Mouse (Mus musculus): ENCODE results near the gene Fam47e. TPM values are rescaled to one million over a fixed set of nuclear protein-coding genes. Genes with fewer than 3 reads are reported as not detected.
A peak's percentile ranks its signal among the peaks of the same experiment; 100 is the strongest.
"Not testable (repeated sequence)": the region's sequence is repeated elsewhere in the genome, so short reads cannot be mapped to it uniquely, and the experiment has no call there.

Fam47e gene
- 6.2 and 9.1 TPM in 2 replicates for polyA plus RNA-seq (2012; rRNA removed)

DNA sequence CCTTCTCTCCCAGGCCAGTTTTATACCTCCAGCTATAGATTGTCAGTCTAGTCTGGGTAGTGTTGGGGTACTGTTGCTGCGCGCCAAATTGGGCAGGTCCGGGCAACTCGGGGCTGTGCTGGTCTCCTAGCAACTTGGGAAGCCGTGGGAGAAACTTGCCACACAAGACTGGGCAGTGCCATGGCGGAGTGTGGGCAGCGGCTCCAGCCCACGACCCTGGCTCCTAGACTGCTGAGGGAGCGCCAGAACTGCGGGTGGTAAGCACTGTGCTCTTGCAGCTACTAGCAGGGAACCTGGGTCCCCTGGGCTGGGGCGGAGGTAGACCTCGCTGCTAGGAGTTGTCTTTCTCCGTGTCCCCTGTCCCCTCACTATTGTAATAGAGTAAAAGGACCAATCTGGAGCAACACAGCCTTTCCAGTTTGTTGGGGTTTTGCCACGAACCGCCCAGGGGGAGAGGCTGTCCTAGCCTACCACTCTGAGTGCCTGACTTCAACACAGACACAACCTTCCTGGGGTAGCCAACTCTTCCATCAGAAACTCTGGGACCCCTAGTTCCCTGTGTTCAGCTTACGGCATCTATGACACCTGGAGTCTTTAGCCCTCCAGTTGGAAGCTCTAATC lies at the start of gene Fam47e:
Fam47e (plus strand) TSS at position 179 of the 621 bp plus-strand sequence.
- H3K4me3 ChIP-seq (replicated peaks; ENCODE audit: extremely low read depth, low read depth, low read length), result peak within 1 kb of the TSS; percentile 29
- WGBS, result 60% methylated on average over 16 of the region's 16 CpGs
- DNase-seq, result no peak
- TF ChIP-seq CTCF (IDR thresholded peaks at IDR 0.05; ENCODE audit: insufficient read depth, low read length) (no peak), POLR2A (IDR thresholded peaks at IDR 0.05; ENCODE audit: borderline replicate concordance, extremely low read depth, low read depth, low read length) (no peak)
- H3K4me1 ChIP-seq (ENCODE audit: control insufficient read depth, insufficient read depth, low read length), result no peaks in the 10 kb centered on the region

DNA sequence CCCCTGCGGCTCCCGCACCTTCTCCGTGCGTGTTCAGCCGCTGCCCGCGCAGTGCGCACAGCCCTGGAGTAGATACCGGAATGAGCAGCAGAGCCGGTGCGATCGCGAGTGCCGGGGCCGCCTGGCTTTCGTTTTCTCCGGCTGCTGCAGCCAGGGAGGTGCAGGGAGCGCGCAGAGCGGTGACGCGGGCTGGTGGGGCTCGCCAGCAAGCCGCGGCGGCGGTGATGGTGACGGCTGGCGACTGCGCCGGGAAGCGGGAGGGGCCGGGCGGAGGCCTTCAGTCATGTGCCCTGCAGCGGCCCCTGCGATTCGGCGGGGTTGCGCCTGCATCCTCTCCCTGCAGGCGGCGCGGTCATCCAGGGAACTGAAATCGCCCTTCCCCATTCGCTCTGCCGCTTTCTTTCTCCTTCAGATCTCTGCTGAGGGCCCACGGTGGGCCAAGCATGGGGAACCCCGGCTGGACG lies 49.4 kb upstream of the Fam47e start:
- peak; percentile 95 for DNase-seq
- Histone ChIP-seq H3K4me3 (replicated peaks; ENCODE audit: extremely low read depth, low read depth, low read length) (peak overlapping the region; percentile 85), H3K4me1 (ENCODE audit: control insufficient read depth, insufficient read depth, low read length) (peaks cover 21% of the 10 kb centered on the region)
- TF ChIP-seq POLR2A (IDR thresholded peaks at IDR 0.05; ENCODE audit: borderline replicate concordance, extremely low read depth, low read depth, low read length) (peak; percentile 79; the same call in 1 of the 2 replicates), CTCF (IDR thresholded peaks at IDR 0.05; ENCODE audit: insufficient read depth, low read length) (peak; percentile 56)
- WGBS, result under 1% methylated on average over 48 of the region's 48 CpGs

DNA sequence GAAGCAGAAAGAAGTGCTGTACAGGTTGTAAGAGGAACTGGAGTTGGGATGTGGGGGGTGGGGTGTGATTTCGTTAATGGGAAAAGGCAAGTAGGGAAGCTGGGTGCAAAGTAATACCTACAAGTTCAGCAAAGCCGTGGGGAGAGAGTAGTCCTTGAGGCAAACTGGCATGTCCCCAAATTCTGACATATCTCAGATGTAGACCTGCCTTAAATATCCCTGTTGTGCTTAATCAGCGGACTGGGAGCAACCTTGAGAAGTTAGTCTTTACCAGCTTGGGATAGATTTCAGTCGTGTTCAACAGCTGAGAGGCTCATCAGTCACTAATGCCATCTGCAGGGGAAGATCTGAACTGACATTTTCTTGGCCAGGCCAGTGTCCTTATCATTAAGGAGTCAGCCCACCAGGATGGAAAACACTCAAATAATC lies 48.6 kb upstream of the Fam47e start:
- no peak for TF ChIP-seq POLR2A (IDR thresholded peaks at IDR 0.05; ENCODE audit: borderline replicate concordance, extremely low read depth, low read depth, low read length)
- TF ChIP-seq CTCF (IDR thresholded peaks at IDR 0.05; ENCODE audit: insufficient read depth, low read length), result peak; percentile 30
- DNase-seq, result peak; percentile 33
- peaks cover 19% of the 10 kb centered on the region for H3K4me1 ChIP-seq (ENCODE audit: control insufficient read depth, insufficient read depth, low read length)
- peak overlapping the region; percentile 3 for H3K4me3 ChIP-seq (replicated peaks; ENCODE audit: extremely low read depth, low read depth, low read length)
- WGBS, result 15% methylated on average over 4 of the region's 4 CpGs

DNA sequence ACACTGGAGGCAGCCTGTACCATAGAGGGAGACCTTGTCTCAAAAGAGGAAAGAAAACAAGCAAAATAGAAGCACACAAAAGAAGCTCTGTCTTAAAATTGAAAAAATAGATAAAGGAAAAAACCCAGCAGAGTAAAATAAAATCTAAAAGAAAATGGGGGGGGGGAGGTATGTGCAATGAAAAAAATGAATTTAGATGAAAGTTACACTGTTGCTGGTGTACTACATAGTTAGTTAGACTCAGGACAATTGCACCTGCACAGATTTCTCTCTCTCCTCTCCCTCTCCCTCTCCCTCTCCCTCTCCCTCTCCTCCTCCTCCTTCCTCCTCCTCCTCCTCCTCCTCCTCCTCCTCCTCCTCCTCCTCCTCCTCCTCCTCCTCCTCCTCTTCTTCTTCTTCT lies 48.1 kb upstream of the Fam47e start, which contains the start of gene Scarb2:
Scarb2 (minus strand) TSS at position 101 of the 400 bp plus-strand sequence.
- Histone ChIP-seq H3K4me1 (ENCODE audit: control insufficient read depth, insufficient read depth, low read length) (peaks cover 19% of the 10 kb centered on the region), H3K4me3 (replicated peaks; ENCODE audit: extremely low read depth, low read depth, low read length) (peak within 1 kb of the TSS; percentile 58)
- no peak for DNase-seq
- no peak for TF ChIP-seq POLR2A (IDR thresholded peaks at IDR 0.05; ENCODE audit: borderline replicate concordance, extremely low read depth, low read depth, low read length)

DNA sequence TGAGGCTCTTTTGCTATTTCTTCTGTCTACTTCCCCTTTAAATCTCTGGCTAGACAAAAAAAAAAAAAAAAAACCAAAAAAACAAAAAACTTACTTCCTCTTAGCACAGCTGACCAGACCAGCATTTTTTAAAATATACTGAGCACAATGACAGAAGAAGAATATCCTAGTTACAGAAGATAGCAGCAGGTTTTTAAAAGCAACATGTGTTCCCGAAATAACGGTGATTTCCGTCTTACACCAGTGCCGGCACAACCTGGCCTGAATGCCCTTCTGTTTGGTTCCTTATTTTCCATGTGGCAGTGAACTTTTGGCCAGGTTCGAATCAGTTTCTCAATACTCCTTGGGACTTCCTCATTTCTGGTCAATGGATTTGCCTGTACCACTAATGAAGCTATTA lies 46.0 kb upstream of the Fam47e start:
- peak; percentile 2 for DNase-seq
- TF ChIP-seq POLR2A (IDR thresholded peaks at IDR 0.05; ENCODE audit: borderline replicate concordance, extremely low read depth, low read depth, low read length) (no peak), CTCF (IDR thresholded peaks at IDR 0.05; ENCODE audit: insufficient read depth, low read length) (no peak)
- Histone ChIP-seq H3K4me1 (ENCODE audit: control insufficient read depth, insufficient read depth, low read length) (peaks cover 12% of the 10 kb centered on the region), H3K4me3 (replicated peaks; ENCODE audit: extremely low read depth, low read depth, low read length) (no peak overlapping the region)
- whole genome bisulfite sequencing, result 68% methylated on average over 5 of the region's 5 CpGs

DNA sequence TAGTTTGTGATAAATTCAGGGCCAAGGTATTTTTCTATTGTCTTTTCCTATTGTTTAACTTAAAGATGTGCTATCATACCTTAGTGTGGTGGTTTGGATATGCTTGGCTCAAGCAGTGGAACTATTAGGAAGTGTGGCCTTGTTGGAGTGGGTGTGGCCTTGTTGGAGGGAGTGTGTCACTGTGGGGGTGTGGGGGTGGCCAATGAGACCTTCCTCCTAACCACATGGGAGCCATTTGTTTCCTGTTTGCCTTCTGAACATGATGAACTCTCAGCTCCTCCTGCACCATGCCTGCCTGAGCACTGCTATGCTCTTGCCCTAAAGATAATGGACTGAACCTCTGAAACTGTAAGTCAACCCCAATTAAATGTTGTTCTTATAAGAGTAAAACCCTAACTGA lies 43.6 kb upstream of the Fam47e start:
- TF ChIP-seq POLR2A (IDR thresholded peaks at IDR 0.05; ENCODE audit: borderline replicate concordance, extremely low read depth, low read depth, low read length) (no peak), CTCF (IDR thresholded peaks at IDR 0.05; ENCODE audit: insufficient read depth, low read length) (no peak)
- Histone ChIP-seq H3K4me1 (ENCODE audit: control insufficient read depth, insufficient read depth, low read length) (peaks cover 3% of the 10 kb centered on the region), H3K4me3 (replicated peaks; ENCODE audit: extremely low read depth, low read depth, low read length) (no peak overlapping the region)
- no peak for DNase-seq

DNA sequence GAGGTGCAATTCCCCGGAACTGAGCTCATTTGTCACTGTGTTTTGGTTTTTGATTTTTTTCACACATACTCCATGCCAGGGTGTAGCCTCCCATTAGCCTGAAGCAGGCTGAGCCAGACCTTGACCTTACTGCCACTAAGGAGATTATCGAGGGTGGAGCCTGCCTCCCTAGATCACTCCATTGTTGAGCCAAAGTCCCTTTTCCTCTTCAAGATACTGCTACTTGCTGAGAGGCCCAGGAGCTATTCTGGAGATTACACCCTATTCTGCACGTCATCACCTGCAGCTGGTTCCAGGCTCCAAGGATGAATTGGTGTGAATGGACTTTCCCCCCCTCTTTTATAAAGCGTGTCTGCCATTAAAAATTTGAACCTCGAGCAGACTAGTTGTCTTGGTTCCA lies 42.8 kb upstream of the Fam47e start:
- Histone ChIP-seq H3K4me1 (ENCODE audit: control insufficient read depth, insufficient read depth, low read length) (no peaks in the 10 kb centered on the region), H3K4me3 (replicated peaks; ENCODE audit: extremely low read depth, low read depth, low read length) (no peak overlapping the region)
- WGBS, result 89% methylated on average over 5 of the region's 5 CpGs
- TF ChIP-seq CTCF (IDR thresholded peaks at IDR 0.05; ENCODE audit: insufficient read depth, low read length) (no peak), POLR2A (IDR thresholded peaks at IDR 0.05; ENCODE audit: borderline replicate concordance, extremely low read depth, low read depth, low read length) (no peak)
- no peak for DNase-seq

DNA sequence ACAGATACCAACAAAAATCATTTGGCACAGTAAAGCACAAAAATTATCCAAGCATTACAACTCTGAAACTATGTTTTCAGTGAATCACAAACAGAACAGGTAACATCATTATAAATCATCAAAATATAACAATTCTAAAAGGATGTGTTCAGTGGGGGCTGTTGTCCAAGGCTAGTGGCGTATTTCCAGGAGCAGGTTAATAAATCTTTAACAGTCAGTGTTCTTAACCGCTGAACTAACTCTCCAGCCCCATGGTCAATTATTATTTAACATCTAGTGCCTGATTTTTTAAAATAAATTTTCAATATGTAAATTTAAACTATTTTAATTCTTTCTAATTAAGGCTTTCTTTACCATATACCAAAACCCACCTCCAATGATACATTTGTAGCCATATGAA lies 33.7 kb upstream of the Fam47e start:
- not testable (repeated sequence) for DNase-seq; H3K4me1 ChIP-seq (ENCODE audit: control insufficient read depth, insufficient read depth, low read length); H3K4me3 ChIP-seq (replicated peaks; ENCODE audit: extremely low read depth, low read depth, low read length)
- WGBS, result 62% methylated on average over 2 of the region's 2 CpGs

DNA sequence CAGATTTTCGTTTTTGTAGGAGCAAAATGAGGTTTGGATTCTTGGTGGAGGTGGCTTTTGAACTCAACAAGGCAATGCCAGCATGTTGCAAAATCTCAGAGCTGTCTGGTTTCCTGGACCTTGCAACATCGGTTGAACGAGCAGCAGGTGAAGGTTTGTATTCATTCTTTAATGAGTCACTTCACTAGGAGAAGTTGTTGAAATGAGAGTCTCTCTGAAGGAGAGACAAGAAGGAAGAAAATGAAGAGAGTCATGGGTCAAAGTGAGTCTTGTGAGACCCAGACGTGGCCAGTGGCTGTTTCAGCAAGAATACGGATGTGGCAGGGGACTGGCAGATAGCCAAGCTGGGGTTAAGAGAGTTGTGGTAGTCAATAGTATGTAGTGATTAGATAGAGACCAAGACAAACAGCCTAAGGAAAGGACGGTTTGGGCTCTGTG lies 30.0 kb upstream of the Fam47e start:
- TF ChIP-seq POLR2A (IDR thresholded peaks at IDR 0.05; ENCODE audit: borderline replicate concordance, extremely low read depth, low read depth, low read length), result no peak
- Histone ChIP-seq H3K4me1 (ENCODE audit: control insufficient read depth, insufficient read depth, low read length) (no peaks in the 10 kb centered on the region), H3K4me3 (replicated peaks; ENCODE audit: extremely low read depth, low read depth, low read length) (no peak overlapping the region)
- WGBS, result 40% methylated on average over 6 of the region's 6 CpGs
- peak; percentile 51 for DNase-seq

DNA sequence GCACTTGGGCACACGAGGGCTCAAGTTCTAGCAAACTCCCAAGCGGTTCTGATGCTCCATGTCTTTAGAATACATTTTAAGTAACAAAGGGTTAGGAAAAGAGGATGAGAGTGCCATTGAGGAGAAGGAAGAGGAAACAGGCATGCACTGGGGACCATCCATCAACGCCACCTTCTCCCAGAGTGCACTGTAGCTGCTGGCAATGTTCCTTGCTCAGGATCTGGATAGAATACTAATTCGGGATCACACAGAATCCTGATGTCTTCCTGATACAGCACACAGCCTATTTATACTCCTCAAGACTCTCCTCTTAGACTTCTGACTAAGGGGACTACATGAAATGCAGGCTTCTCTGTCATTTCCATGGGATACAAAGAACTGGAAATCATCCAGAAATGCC lies 15.2 kb upstream of the Fam47e start:
- WGBS, result 64% methylated on average over 4 of the region's 4 CpGs
- TF ChIP-seq POLR2A (IDR thresholded peaks at IDR 0.05; ENCODE audit: borderline replicate concordance, extremely low read depth, low read depth, low read length) (no peak), CTCF (IDR thresholded peaks at IDR 0.05; ENCODE audit: insufficient read depth, low read length) (no peak)

More for the DNA sequence above, 15.2 kb upstream of the Fam47e start:
- Histone ChIP-seq H3K4me3 (replicated peaks; ENCODE audit: extremely low read depth, low read depth, low read length) (no peak overlapping the region), H3K4me1 (ENCODE audit: control insufficient read depth, insufficient read depth, low read length) (no peaks in the 10 kb centered on the region)
- DNase-seq, result no peak
